8 mouse cellular contexts compared by ENCODE assay signal in the genomic region with DNA sequence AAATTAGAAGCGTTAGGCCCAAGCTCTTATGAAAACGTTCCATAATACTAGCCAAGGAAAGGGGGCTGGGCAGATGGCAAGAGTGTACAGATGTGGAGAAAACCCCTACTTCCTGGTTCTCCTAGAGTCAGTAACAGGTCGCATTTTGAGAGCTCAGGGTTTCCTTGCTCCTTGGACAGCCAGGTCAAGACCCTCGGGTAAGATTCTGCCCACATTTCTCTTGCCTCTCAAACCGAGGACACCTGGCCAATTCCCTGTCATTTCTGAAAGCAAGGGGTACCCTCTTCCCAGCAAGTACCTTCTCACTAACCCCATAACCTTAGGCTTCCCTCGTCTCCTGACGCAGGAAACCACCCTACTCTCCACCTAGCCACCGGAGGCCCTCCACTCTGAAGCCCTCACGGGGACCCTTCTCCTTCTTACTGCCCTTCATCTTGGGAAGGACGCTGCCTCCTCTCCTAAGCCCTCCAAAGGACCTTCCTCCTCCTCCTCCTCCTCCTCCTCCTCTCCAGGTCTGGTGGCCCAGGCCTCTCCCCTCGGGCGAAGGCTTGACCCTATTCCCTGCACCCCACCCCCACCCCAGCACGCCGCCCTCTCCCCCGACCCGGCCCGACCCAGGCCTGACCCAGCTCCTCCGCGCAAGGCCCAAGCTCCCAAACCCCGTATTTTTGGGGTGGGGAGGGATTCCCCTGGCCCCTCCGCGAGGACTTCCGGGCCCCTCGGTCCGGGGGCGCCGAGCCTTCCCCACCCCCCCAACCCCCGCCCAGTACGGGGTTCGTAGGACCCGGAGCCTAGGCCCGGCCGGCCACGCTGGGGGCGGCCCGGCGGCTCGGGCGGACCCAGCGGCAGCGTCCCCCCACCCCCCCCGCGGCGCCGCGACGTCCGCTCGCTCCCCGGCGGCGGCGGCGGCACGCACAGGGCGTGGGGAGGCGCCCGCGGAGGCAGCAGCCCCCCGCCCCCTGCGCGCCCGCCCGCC. TPM values are rescaled to one million over a fixed set of nuclear protein-coding genes. Genes with fewer than 3 reads are reported as not detected.
DNase-seq lines count a peak whose midpoint lies in the region; ATAC-seq and TF ChIP-seq lines count a peak whose summit lies in the region.

No protein-coding gene starts in this region.

- no peak for TF ChIP-seq CTCF in cerebellum, adult 2 months (IDR thresholded peaks at IDR 0.05; ENCODE audit: borderline replicate concordance, insufficient read depth, low read depth, low read length)
- no peak for TF ChIP-seq CTCF in liver, embryonic 14.5 days (IDR thresholded peaks at IDR 0.05; ENCODE audit: low read depth)

- peak overlapping the region; percentile 100 for H3K4me3 ChIP-seq in cerebellum, adult 2 months (replicated peaks; ENCODE audit: insufficient read depth, low read depth, low read length)
- peak overlapping the region; percentile 84 for H3K4me3 ChIP-seq in hindbrain, embryonic 15.5 days
- H3K4me3 ChIP-seq in liver, embryonic 14.5 days (ENCODE audit: insufficient read depth in 1 of 2, low read depth in 2 of 2, low read length in 2 of 2) = peak overlapping the region; percentile 85 to 93

- peak overlapping the region; percentile 91 for H3K9ac ChIP-seq in hindbrain, embryonic 15.5 days
- peak overlapping the region; percentile 99 for H3K9ac ChIP-seq in liver, embryonic 14.5 days (replicated peaks)

- intact Hi-C loops in left cerebral cortex, postnatal 36 days (cut with DNase I) = loop anchor here (2.0 kb wide), 1 partner anchor 50 kb away; no protein-coding TSS in a partner anchor

- H3K9me3 ChIP-seq in hindbrain, embryonic 15.5 days = no peaks in the 10 kb centered on the region
- H3K9me3 ChIP-seq in liver, embryonic 14.5 days (ENCODE audit: control insufficient read depth, low read length) = no peaks in the 10 kb centered on the region

- WGBS in cerebellum, adult 2 months = 2% methylated on average over 40 of the region's 64 CpGs
- 4% methylated on average over 24 of the region's 64 CpGs for WGBS in hindbrain, embryonic 15.5 days
- WGBS in liver, embryonic 14.5 days (ENCODE audit: insufficient replicate concordance) = under 1% methylated on average over 49 of the region's 64 CpGs

- peak; percentile 34 to 47 for DNase-seq in left cerebral cortex, postnatal 36 days (ENCODE audit: low spot score in 2 of 2)
- DNase-seq in left cerebral cortex, adult 9 months (ENCODE audit: low spot score in 2 of 2) = no peak
- peak; percentile 56 to 69 for DNase-seq in cerebellum, adult 2 months
- peak; percentile 9 for DNase-seq in forelimb bud, embryonic 11.5 days (ENCODE audit: low read depth, low spot score)
- no peak for DNase-seq in liver, embryonic 14.5 days (ENCODE audit: low read depth in 3 of 3, low spot score in 3 of 3)
- peak; percentile 69 for DNase-seq in neural tube, embryonic 10.5 days (ENCODE audit: extremely low spot score, low spot score)
- peak; percentile 58 to 65 for DNase-seq in thymus, postnatal 36 days

- peaks cover 2% of the 10 kb centered on the region for H3K27me3 ChIP-seq in cerebellum, adult 2 months (ENCODE audit: control insufficient read depth, insufficient read depth, low read length)
- no peaks in the 10 kb centered on the region for H3K27me3 ChIP-seq in hindbrain, embryonic 15.5 days
- no peaks in the 10 kb centered on the region for H3K27me3 ChIP-seq in liver, embryonic 14.5 days (ENCODE audit: control insufficient read depth, insufficient read depth, low read length)

- peak overlapping the region; percentile 85 for H3K4me2 ChIP-seq in hindbrain, embryonic 15.5 days
- peak overlapping the region; percentile 85 for H3K4me2 ChIP-seq in liver, embryonic 14.5 days (ENCODE audit: low read depth)

- TF ChIP-seq EP300 in liver, embryonic 14.5 days (IDR thresholded peaks at IDR 0.05; ENCODE audit: low read depth) = no peak

- H3K36me3 ChIP-seq in hindbrain, embryonic 15.5 days = no peaks in the 10 kb centered on the region
- H3K36me3 ChIP-seq in liver, embryonic 14.5 days (replicated peaks; ENCODE audit: control insufficient read depth, insufficient read depth, low read depth) = no peaks in the 10 kb centered on the region

- peak overlapping the region; percentile 99 for H3K27ac ChIP-seq in cerebellum, adult 2 months (ENCODE audit: insufficient read depth, low read length)
- peak overlapping the region; percentile 92 for H3K27ac ChIP-seq in hindbrain, embryonic 15.5 days (replicated peaks)
- peak overlapping the region; percentile 85 for H3K27ac ChIP-seq in liver, embryonic 14.5 days

- TF ChIP-seq POLR2A in cerebellum, adult 2 months (IDR thresholded peaks at IDR 0.05; ENCODE audit: borderline replicate concordance, insufficient read depth, low read length) = no peak

- peak; percentile 86 for ATAC-seq in hindbrain, embryonic 15.5 days (ENCODE audit: low FRiP score, low read depth)
- ATAC-seq in liver, embryonic 14.5 days (ENCODE audit: insufficient read depth) = peak; percentile 83

- H3K4me1 ChIP-seq in cerebellum, adult 2 months (ENCODE audit: control insufficient read depth, insufficient read depth, low read length) = peaks cover 3% of the 10 kb centered on the region; the same call in 1 of the 2 replicates
- peaks cover 30% of the 10 kb centered on the region for H3K4me1 ChIP-seq in hindbrain, embryonic 15.5 days (replicated peaks)
- H3K4me1 ChIP-seq in liver, embryonic 14.5 days (replicated peaks; ENCODE audit: control insufficient read depth in 2 of 2, insufficient read depth in 2 of 2, low read length in 1 of 2) = peaks cover 14 to 26% of the 10 kb centered on the region in 2 experiments

RNA-seq across cellular contexts. Expression of gene Gmeb1, which starts 0.7 kb away (rescaled TPM):
- 10 to 100 TPM; 20.7 to 25.2 TPM for total RNA-seq in left cerebral cortex, postnatal 36 days (2021)
- 20.5 and 20.6 TPM in 2 replicates for polyA plus RNA-seq in cerebellum, adult 2 months (2012; rRNA removed)
- 38.8 and 44.0 TPM in 2 replicates for polyA plus RNA-seq in hindbrain, embryonic 15.5 days (2015; fragmentation: Nextera tagmentation; extraction: Ambion mirVana)
- polyA plus RNA-seq in liver, embryonic 14.5 days (2012; rRNA removed) = 6.3 and 8.1 TPM in 2 replicates
- 9.9 and 12.2 TPM in 2 replicates for polyA plus RNA-seq in liver, embryonic 14.5 days (2014; fragmentation: Nextera tagmentation; extraction: Ambion mirVana)

RNA-seq across cellular contexts. Expression of gene Taf12, which starts 13.5 kb away (rescaled TPM):
- 10 to 100 TPM; 19.0 to 25.2 TPM for total RNA-seq in left cerebral cortex, postnatal 36 days (2021)
- 22.5 and 24.3 TPM in 2 replicates for polyA plus RNA-seq in cerebellum, adult 2 months (2012; rRNA removed)
- 41.8 and 42.3 TPM in 2 replicates for polyA plus RNA-seq in hindbrain, embryonic 15.5 days (2015; fragmentation: Nextera tagmentation; extraction: Ambion mirVana)
- 10.4 and 24.5 TPM in 2 replicates for polyA plus RNA-seq in liver, embryonic 14.5 days (2012; rRNA removed)
- 48.7 and 49.5 TPM in 2 replicates for polyA plus RNA-seq in liver, embryonic 14.5 days (2014; fragmentation: Nextera tagmentation; extraction: Ambion mirVana)

RNA-seq across cellular contexts. Expression of gene Rab42, which starts 42.5 kb away (rescaled TPM):
- 1 to 10 TPM; 1.5 to 2.8 TPM for total RNA-seq in left cerebral cortex, postnatal 36 days (2021)
- 2.2 and 3.1 TPM in 2 replicates for polyA plus RNA-seq in cerebellum, adult 2 months (2012; rRNA removed)
- polyA plus RNA-seq in hindbrain, embryonic 15.5 days (2015; fragmentation: Nextera tagmentation; extraction: Ambion mirVana) = 3.1 and 3.4 TPM in 2 replicates
- 0.33 and 0.47 TPM in 2 replicates for polyA plus RNA-seq in liver, embryonic 14.5 days (2012; rRNA removed)
- 0.25 and 0.27 TPM in 2 replicates for polyA plus RNA-seq in liver, embryonic 14.5 days (2014; fragmentation: Nextera tagmentation; extraction: Ambion mirVana)

RNA-seq across cellular contexts. Expression of gene Ythdf2, which starts 48.6 kb away (rescaled TPM):
- 10 to 100 TPM; 37.6 to 47.1 TPM for total RNA-seq in left cerebral cortex, postnatal 36 days (2021)
- polyA plus RNA-seq in cerebellum, adult 2 months (2012; rRNA removed) = 20.7 and 20.8 TPM in 2 replicates
- polyA plus RNA-seq in hindbrain, embryonic 15.5 days (2015; fragmentation: Nextera tagmentation; extraction: Ambion mirVana) = 102 and 105 TPM in 2 replicates
- 5.5 and 8.5 TPM in 2 replicates for polyA plus RNA-seq in liver, embryonic 14.5 days (2012; rRNA removed)
- polyA plus RNA-seq in liver, embryonic 14.5 days (2014; fragmentation: Nextera tagmentation; extraction: Ambion mirVana) = 29.3 and 31.7 TPM in 2 replicates

Comparison
In these comparisons a context has a peak if more than half of its experiments do, and no peak if none do; other contexts are left out.
1. DNase-seq: peak in left cerebral cortex, postnatal 36 days (2 of 2), cerebellum, adult 2 months (2 of 2), forelimb bud, embryonic 11.5 days (single experiment), neural tube, embryonic 10.5 days (single experiment) and thymus, postnatal 36 days (2 of 2); none in left cerebral cortex, adult 9 months (0 of 2) and liver, embryonic 14.5 days (0 of 3).
2. Peak in every context shown above with its lines, with median percentiles within 50 percentile points of each other: H3K27ac ChIP-seq and H3K4me3 ChIP-seq.